Mouse (Mus musculus): ENCODE measurements around the gene Dhps. TPM values are rescaled to one million over a fixed set of nuclear protein-coding genes. Genes with fewer than 3 reads are reported as not detected.
"Not testable (repeated sequence)": the region's sequence is repeated elsewhere in the genome, so short reads cannot be mapped to it uniquely, and the experiment has no call there.

The Dhps gene
- polyA plus RNA-seq, 1 experiment from 2014 or later, result 83.4 TPM

GRCm38 (mm10) chr8:85073041-85073612, 1.6 kb downstream of the Dhps start:
- DNase-seq (ENCODE audit: low spot score), result no peak
- 91% methylated on average over 15 of the region's 15 CpGs for WGBS
- H3K4me2 ChIP-seq (ENCODE audit: low read length), result no peak overlapping the region

GRCm38 (mm10) chr8:85074167-85074566, 2.6 kb downstream of the Dhps start:
- DNase-seq (ENCODE audit: low spot score) (no peak), ATAC-seq (no peak)
- 92% methylated on average over 10 of the region's 10 CpGs for WGBS
- no peaks in the 10 kb centered on the region for H3K27me3 ChIP-seq (replicated peaks; ENCODE audit: control insufficient read depth, insufficient read depth, low read length)
- H3K4me2 ChIP-seq (ENCODE audit: low read length), result no peak overlapping the region
- no peaks in the 10 kb centered on the region for H3K9me3 ChIP-seq (replicated peaks; ENCODE audit: control insufficient read depth, low read length)
- H3K27ac ChIP-seq (ENCODE audit: low read depth, low read length), result no peak overlapping the region
- no peak overlapping the region for H3K9ac ChIP-seq (ENCODE audit: low read length)
- H3K4me1 ChIP-seq (ENCODE audit: control insufficient read depth, insufficient read depth, low read length), result peaks cover 7% of the 10 kb centered on the region
- peaks cover 50% of the 10 kb centered on the region for H3K36me3 ChIP-seq (ENCODE audit: control insufficient read depth, insufficient read depth, low read length)
- no peak overlapping the region for H3K4me3 ChIP-seq (ENCODE audit: low read depth, low read length)

More at GRCm38 (mm10) chr8:85073041-85073612, 1.6 kb downstream of the Dhps start:
- Histone ChIP-seq H3K27me3 (replicated peaks; ENCODE audit: control insufficient read depth, insufficient read depth, low read length) (no peaks in the 10 kb centered on the region), H3K36me3 (ENCODE audit: control insufficient read depth, insufficient read depth, low read length) (peaks cover 48% of the 10 kb centered on the region), H3K4me1 (ENCODE audit: control insufficient read depth, insufficient read depth, low read length) (peaks cover 7% of the 10 kb centered on the region), H3K4me3 (ENCODE audit: low read depth, low read length) (no peak overlapping the region), H3K27ac (ENCODE audit: low read depth, low read length) (no peak overlapping the region), H3K9me3 (replicated peaks; ENCODE audit: control insufficient read depth, low read length) (no peaks in the 10 kb centered on the region), H3K9ac (ENCODE audit: low read length) (no peak overlapping the region)
- no peak for ATAC-seq

GRCm38 (mm10) chr8:85074617-85075016, 3.1 kb downstream of the Dhps start:
- DNase-seq (ENCODE audit: low spot score) (no peak), ATAC-seq (no peak)
- peaks cover 10% of the 10 kb centered on the region for H3K4me1 ChIP-seq (ENCODE audit: control insufficient read depth, insufficient read depth, low read length)
- no peak overlapping the region for H3K9ac ChIP-seq (ENCODE audit: low read length)
- no peaks in the 10 kb centered on the region for H3K9me3 ChIP-seq (replicated peaks; ENCODE audit: control insufficient read depth, low read length)
- H3K4me3 ChIP-seq (ENCODE audit: low read depth, low read length), result no peak overlapping the region
- 94% methylated on average over 10 of the region's 10 CpGs for WGBS
- H3K27me3 ChIP-seq (replicated peaks; ENCODE audit: control insufficient read depth, insufficient read depth, low read length), result no peaks in the 10 kb centered on the region
- peaks cover 50% of the 10 kb centered on the region for H3K36me3 ChIP-seq (ENCODE audit: control insufficient read depth, insufficient read depth, low read length)
- no peak overlapping the region for H3K27ac ChIP-seq (ENCODE audit: low read depth, low read length)
- H3K4me2 ChIP-seq (ENCODE audit: low read length), result no peak overlapping the region

GRCm38 (mm10) chr8:85076001-85076400, 4.4 kb downstream of the Dhps start:
- 77% methylated on average over 9 of the region's 9 CpGs for WGBS
- no peak overlapping the region for H3K9ac ChIP-seq (ENCODE audit: low read length)
- no peaks in the 10 kb centered on the region for H3K9me3 ChIP-seq (replicated peaks; ENCODE audit: control insufficient read depth, low read length)
- DNase-seq (ENCODE audit: low spot score) (no peak), ATAC-seq (no peak)
- peaks cover 50% of the 10 kb centered on the region for H3K36me3 ChIP-seq (ENCODE audit: control insufficient read depth, insufficient read depth, low read length)
- H3K27me3 ChIP-seq (replicated peaks; ENCODE audit: control insufficient read depth, insufficient read depth, low read length), result no peaks in the 10 kb centered on the region
- H3K4me2 ChIP-seq (ENCODE audit: low read length), result no peak overlapping the region
- peaks cover 11% of the 10 kb centered on the region for H3K4me1 ChIP-seq (ENCODE audit: control insufficient read depth, insufficient read depth, low read length)
- no peak overlapping the region for H3K27ac ChIP-seq (ENCODE audit: low read depth, low read length)
- H3K4me3 ChIP-seq (ENCODE audit: low read depth, low read length), result no peak overlapping the region

GRCm38 (mm10) chr8:85076993-85077392, 5.4 kb downstream of the Dhps start:
- Histone ChIP-seq H3K4me3 (ENCODE audit: low read depth, low read length) (no peak overlapping the region), H3K9ac (ENCODE audit: low read length) (no peak overlapping the region), H3K4me2 (ENCODE audit: low read length) (no peak overlapping the region), H3K27me3 (replicated peaks; ENCODE audit: control insufficient read depth, insufficient read depth, low read length) (no peaks in the 10 kb centered on the region), H3K36me3 (ENCODE audit: control insufficient read depth, insufficient read depth, low read length) (peaks cover 50% of the 10 kb centered on the region), H3K27ac (ENCODE audit: low read depth, low read length) (no peak overlapping the region), H3K4me1 (ENCODE audit: control insufficient read depth, insufficient read depth, low read length) (peaks cover 14% of the 10 kb centered on the region), H3K9me3 (replicated peaks; ENCODE audit: control insufficient read depth, low read length) (no peaks in the 10 kb centered on the region)
- peak; percentile 56 for ATAC-seq
- DNase-seq (ENCODE audit: low spot score), result peak; percentile 92
- 3% methylated on average over 2 of the region's 2 CpGs for WGBS

- Histone ChIP-seq H3K4me1 (ENCODE audit: control insufficient read depth, insufficient read depth, low read length) (peaks cover 19% of the 10 kb centered on the region), H3K27ac (ENCODE audit: low read depth, low read length) (0 out of 2 replicates have a peak overlapping the region, but pooled peaks have one; percentile 21), H3K4me2 (ENCODE audit: low read length) (peak overlapping the region; percentile 94), H3K36me3 (ENCODE audit: control insufficient read depth, insufficient read depth, low read length) (peaks cover 31% of the 10 kb centered on the region), H3K4me3 (ENCODE audit: low read depth, low read length) (peak overlapping the region; percentile 94), H3K9me3 (replicated peaks; ENCODE audit: control insufficient read depth, low read length) (no peaks in the 10 kb centered on the region), H3K27me3 (replicated peaks; ENCODE audit: control insufficient read depth, insufficient read depth, low read length) (no peaks in the 10 kb centered on the region), H3K9ac (ENCODE audit: low read length) (peak overlapping the region; percentile 92)
- ATAC-seq (0 out of 2 replicates have a peak, but pooled peaks have one; percentile 9), DNase-seq (ENCODE audit: low spot score) (no peak)
- under 1% methylated on average over 25 of the region's 25 CpGs for WGBS
Measured at GRCm38 (mm10) chr8:85080214-85080531, 8.6 kb downstream of the Dhps start.

- H3K9ac ChIP-seq (ENCODE audit: low read length), result peak within 1 kb of the TSS; percentile 92
- ATAC-seq (peak; percentile 23; the same call in 1 of the 2 replicates), DNase-seq (ENCODE audit: low spot score) (peak; percentile 88)
- under 1% methylated on average over 30 of the region's 30 CpGs for WGBS
- H3K36me3 ChIP-seq (ENCODE audit: control insufficient read depth, insufficient read depth, low read length), result peaks cover 30% of the 10 kb centered on the region
- H3K27me3 ChIP-seq (replicated peaks; ENCODE audit: control insufficient read depth, insufficient read depth, low read length), result no peaks in the 10 kb centered on the region
- peaks cover 19% of the 10 kb centered on the region for H3K4me1 ChIP-seq (ENCODE audit: control insufficient read depth, insufficient read depth, low read length)
- H3K4me3 ChIP-seq (ENCODE audit: low read depth, low read length), result peak within 1 kb of the TSS; percentile 94
- peak within 1 kb of the TSS; percentile 94 for H3K4me2 ChIP-seq (ENCODE audit: low read length)
- 0 out of 2 replicates have a peak within 1 kb of the TSS, but pooled peaks have one; percentile 21 for H3K27ac ChIP-seq (ENCODE audit: low read depth, low read length)
- no peaks in the 10 kb centered on the region for H3K9me3 ChIP-seq (replicated peaks; ENCODE audit: control insufficient read depth, low read length)
Measured at GRCm38 (mm10) chr8:85080532-85081215, 9.1 kb downstream of the Dhps start, which contains the start of gene Wdr83os. Gene Wdr83os, plus strand, starts transcription at chr8:85080740.

DNA sequence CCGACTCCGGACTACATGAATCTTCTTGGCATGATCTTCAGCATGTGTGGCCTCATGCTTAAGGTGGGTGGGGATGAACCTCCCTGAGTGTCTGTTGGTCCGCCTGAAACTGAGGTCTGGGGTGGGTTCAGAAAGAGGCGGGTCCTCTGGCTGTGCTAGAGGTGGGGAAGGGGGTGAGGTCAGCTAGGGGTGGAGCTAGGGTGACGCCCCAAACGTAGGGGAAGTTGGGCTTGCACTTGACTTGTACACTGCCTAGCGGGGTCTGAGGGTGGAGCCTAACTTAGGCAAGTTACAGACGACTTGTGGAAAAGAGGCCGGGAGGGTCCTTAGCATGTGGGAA, 9.6 kb downstream of the Dhps start, which contains the start of gene Wdr83:
TSS of gene Wdr83 (minus strand) at position 91 of the 340 bp plus-strand sequence.
- Histone ChIP-seq H3K27ac (ENCODE audit: low read depth, low read length) (0 out of 2 replicates have a peak within 1 kb of the TSS, but pooled peaks have one; percentile 21), H3K27me3 (replicated peaks; ENCODE audit: control insufficient read depth, insufficient read depth, low read length) (no peaks in the 10 kb centered on the region), H3K4me3 (ENCODE audit: low read depth, low read length) (peak within 1 kb of the TSS; percentile 94), H3K9me3 (replicated peaks; ENCODE audit: control insufficient read depth, low read length) (no peaks in the 10 kb centered on the region), H3K36me3 (ENCODE audit: control insufficient read depth, insufficient read depth, low read length) (peaks cover 28% of the 10 kb centered on the region), H3K4me1 (ENCODE audit: control insufficient read depth, insufficient read depth, low read length) (peaks cover 19% of the 10 kb centered on the region), H3K4me2 (ENCODE audit: low read length) (peak within 1 kb of the TSS; percentile 94), H3K9ac (ENCODE audit: low read length) (peak within 1 kb of the TSS; percentile 92)
- ATAC-seq (peak; percentile 21), DNase-seq (ENCODE audit: low spot score) (no peak)
- under 1% methylated on average over 9 of the region's 9 CpGs for WGBS

- H3K9me3 ChIP-seq (replicated peaks; ENCODE audit: control insufficient read depth, low read length); H3K9ac ChIP-seq (ENCODE audit: low read length); ATAC-seq; H3K4me3 ChIP-seq (ENCODE audit: low read depth, low read length); H3K27ac ChIP-seq (ENCODE audit: low read depth, low read length); H3K27me3 ChIP-seq (replicated peaks; ENCODE audit: control insufficient read depth, insufficient read depth, low read length); DNase-seq (ENCODE audit: low spot score): not testable (repeated sequence)
- Histone ChIP-seq H3K4me1 (ENCODE audit: control insufficient read depth, insufficient read depth, low read length) (peaks cover 19% of the 10 kb centered on the region), H3K4me2 (ENCODE audit: low read length) (peak overlapping the region; percentile 94; the same call in 1 of the 2 replicates), H3K36me3 (ENCODE audit: control insufficient read depth, insufficient read depth, low read length) (peaks cover 27% of the 10 kb centered on the region)
- 91% methylated on average over 4 of the region's 4 CpGs for whole genome bisulfite sequencing
Measured at GRCm38 (mm10) chr8:85082169-85082568, 10.6 kb downstream of the Dhps start.

Measured in forebrain, embryonic 14.5 days (tissue).